Mouse (Mus musculus): Measurements from ENCODE around the gene Mrpl58. TPM values are rescaled to one million over a fixed set of nuclear protein-coding genes. Genes with fewer than 3 reads are reported as not detected.

Gene Mrpl58
- polyA plus RNA-seq, 1 experiment from 2014 or later: 242 TPM

GRCm38 (mm10) chr11:115456182-115456581 is 52.6 kb downstream of the Mrpl58 start:
- Histone ChIP-seq H3K4me3 (ENCODE audit: low read depth, low read length) (no peak overlapping the region), H3K27ac (ENCODE audit: low read depth) (no peak overlapping the region), H3K36me3 (ENCODE audit: insufficient read depth) (no peaks in the 10 kb centered on the region), H3K9ac (no peak overlapping the region), H3K4me1 (ENCODE audit: insufficient read depth) (no peaks in the 10 kb centered on the region), H3K9me3 (ENCODE audit: low read depth, low read length) (no peaks in the 10 kb centered on the region), H3K27me3 (ENCODE audit: insufficient read depth, low read length) (no peaks in the 10 kb centered on the region), H3K4me2 (no peak overlapping the region)
- DNase-seq: no peak
- no peak for TF ChIP-seq CTCF (IDR thresholded peaks at IDR 0.05; ENCODE audit: low read depth)
- 83% methylated on average over 5 of the region's 5 CpGs for WGBS
- no peak for ATAC-seq (ENCODE audit: insufficient read depth)

GRCm38 (mm10) chr11:115457405-115457804 is 53.9 kb downstream of the Mrpl58 start:
- no peaks in the 10 kb centered on the region for H3K9me3 ChIP-seq (ENCODE audit: low read depth, low read length)
- no peaks in the 10 kb centered on the region for H3K36me3 ChIP-seq (ENCODE audit: insufficient read depth)
- H3K4me1 ChIP-seq (ENCODE audit: insufficient read depth): no peaks in the 10 kb centered on the region
- no peak for TF ChIP-seq CTCF (IDR thresholded peaks at IDR 0.05; ENCODE audit: low read depth)
- no peak overlapping the region for H3K4me2 ChIP-seq
- 16% methylated on average over 6 of the region's 6 CpGs for WGBS
- H3K27ac ChIP-seq (ENCODE audit: low read depth): 0 out of 2 replicates have a peak overlapping the region, but pooled peaks have one; percentile 4
- DNase-seq: peak; percentile 66
- no peaks in the 10 kb centered on the region for H3K27me3 ChIP-seq (ENCODE audit: insufficient read depth, low read length)
- no peak overlapping the region for H3K9ac ChIP-seq
- ATAC-seq (ENCODE audit: insufficient read depth): peak; percentile 52; the same call in 1 of the 2 replicates
- no peak overlapping the region for H3K4me3 ChIP-seq (ENCODE audit: low read depth, low read length)

- 23% methylated on average over 8 of the region's 8 CpGs for WGBS
- H3K9me3 ChIP-seq (ENCODE audit: low read depth, low read length): no peaks in the 10 kb centered on the region
- no peak overlapping the region for H3K27ac ChIP-seq (ENCODE audit: low read depth)
- no peaks in the 10 kb centered on the region for H3K27me3 ChIP-seq (ENCODE audit: insufficient read depth, low read length)
- no peak overlapping the region for H3K4me2 ChIP-seq
- DNase-seq: no peak
- no peak for TF ChIP-seq CTCF (IDR thresholded peaks at IDR 0.05; ENCODE audit: low read depth)
- H3K36me3 ChIP-seq (ENCODE audit: insufficient read depth): no peaks in the 10 kb centered on the region
- H3K4me3 ChIP-seq (ENCODE audit: low read depth, low read length): no peak overlapping the region
- H3K4me1 ChIP-seq (ENCODE audit: insufficient read depth): no peaks in the 10 kb centered on the region
- no peak overlapping the region for H3K9ac ChIP-seq
- no peak for ATAC-seq (ENCODE audit: insufficient read depth)
These were observed 57.4 kb downstream of the Mrpl58 start for GRCm38 (mm10) chr11:115460976-115461375.

- no peak overlapping the region for H3K4me2 ChIP-seq
These were observed 58.3 kb downstream of the Mrpl58 start for GRCm38 (mm10) chr11:115461846-115462242.

More at GRCm38 (mm10) chr11:115461846-115462242, 58.3 kb downstream of the Mrpl58 start:
- ATAC-seq (ENCODE audit: insufficient read depth) (no peak), DNase-seq (no peak)
- no peak for TF ChIP-seq CTCF (IDR thresholded peaks at IDR 0.05; ENCODE audit: low read depth)
- Histone ChIP-seq H3K27ac (ENCODE audit: low read depth) (no peak overlapping the region), H3K4me3 (ENCODE audit: low read depth, low read length) (no peak overlapping the region), H3K27me3 (ENCODE audit: insufficient read depth, low read length) (no peaks in the 10 kb centered on the region), H3K4me1 (ENCODE audit: insufficient read depth) (no peaks in the 10 kb centered on the region), H3K36me3 (ENCODE audit: insufficient read depth) (no peaks in the 10 kb centered on the region), H3K9ac (no peak overlapping the region), H3K9me3 (ENCODE audit: low read depth, low read length) (no peaks in the 10 kb centered on the region)
- WGBS: 59% methylated on average over 5 of the region's 5 CpGs

Small RNAs within 50 kb of the gene (microRNA-seq; reads per million reads assigned to microRNA genes)
- not detected for gene Mir3968 (ENCODE audit: borderline number of aligned reads)

Other genes with a start within 250 kb of the Mrpl58 start
- 52.3 and 52.6 TPM in 2 replicates for gene Slc9a3r1, start 240.4 kb upstream of the Mrpl58 start, polyA plus RNA-seq (2014; fragmentation: Nextera tagmentation; extraction: Ambion mirVana)
- 11.4 and 14.3 TPM in 2 replicates for gene Tmem104, start 216.3 kb upstream of the Mrpl58 start, polyA plus RNA-seq (2014; fragmentation: Nextera tagmentation; extraction: Ambion mirVana)
- 17.9 and 18.7 TPM in 2 replicates for gene Nat9, start 215.9 kb upstream of the Mrpl58 start, polyA plus RNA-seq (2014; fragmentation: Nextera tagmentation; extraction: Ambion mirVana)
- gene Grin2c, start 136.5 kb upstream of the Mrpl58 start, polyA plus RNA-seq (2014; fragmentation: Nextera tagmentation; extraction: Ambion mirVana): not detected in 2 replicates
- 8.8 and 10.4 TPM in 2 replicates for gene Fdxr, start 126.7 kb upstream of the Mrpl58 start, polyA plus RNA-seq (2014; fragmentation: Nextera tagmentation; extraction: Ambion mirVana)
- gene Fads6, start 106.1 kb upstream of the Mrpl58 start, polyA plus RNA-seq (2014; fragmentation: Nextera tagmentation; extraction: Ambion mirVana): 0.14 and 0.18 TPM in 2 replicates
- not detected in 2 replicates for gene Otop2, start 96.6 kb upstream of the Mrpl58 start, polyA plus RNA-seq (2014; fragmentation: Nextera tagmentation; extraction: Ambion mirVana)
- not detected in 2 replicates for gene Ush1g, start 81.7 kb upstream of the Mrpl58 start, polyA plus RNA-seq (2014; fragmentation: Nextera tagmentation; extraction: Ambion mirVana)
- 0.12 TPM in 1 of 2 replicates, not detected in the other for gene Otop3, start 69.0 kb upstream of the Mrpl58 start, polyA plus RNA-seq (2014; fragmentation: Nextera tagmentation; extraction: Ambion mirVana)
- gene Hid1, start 36.0 kb upstream of the Mrpl58 start, polyA plus RNA-seq (2014; fragmentation: Nextera tagmentation; extraction: Ambion mirVana): 7.4 and 9.2 TPM in 2 replicates
- 17.7 and 19.8 TPM in 2 replicates for gene Cdr2l, start 21.8 kb upstream of the Mrpl58 start, polyA plus RNA-seq (2014; fragmentation: Nextera tagmentation; extraction: Ambion mirVana)
- 817 and 850 TPM in 2 replicates for gene Atp5h, start 16.2 kb downstream of the Mrpl58 start, polyA plus RNA-seq (2014; fragmentation: Nextera tagmentation; extraction: Ambion mirVana)
- gene Kctd2, start 16.4 kb downstream of the Mrpl58 start, polyA plus RNA-seq (2014; fragmentation: Nextera tagmentation; extraction: Ambion mirVana): 21.6 and 22.2 TPM in 2 replicates
- gene Trim80, start 36.8 kb downstream of the Mrpl58 start, polyA plus RNA-seq (2014; fragmentation: Nextera tagmentation; extraction: Ambion mirVana): not detected in 2 replicates
- 0.28 and 0.64 TPM in 2 replicates for gene Slc16a5, start 58.7 kb downstream of the Mrpl58 start, polyA plus RNA-seq (2014; fragmentation: Nextera tagmentation; extraction: Ambion mirVana)
- gene Armc7, start 71.9 kb downstream of the Mrpl58 start, polyA plus RNA-seq (2014; fragmentation: Nextera tagmentation; extraction: Ambion mirVana): 5.7 and 8.0 TPM in 2 replicates
- 76.0 and 79.4 TPM in 2 replicates for gene Nt5c, start 88.1 kb downstream of the Mrpl58 start, polyA plus RNA-seq (2014; fragmentation: Nextera tagmentation; extraction: Ambion mirVana)
- 518 and 521 TPM in 2 replicates for gene Jpt1, start 110.6 kb downstream of the Mrpl58 start, polyA plus RNA-seq (2014; fragmentation: Nextera tagmentation; extraction: Ambion mirVana)
- gene Sumo2, start 132.5 kb downstream of the Mrpl58 start, polyA plus RNA-seq (2014; fragmentation: Nextera tagmentation; extraction: Ambion mirVana): 1,096 and 1,118 TPM in 2 replicates
- 203 and 213 TPM in 2 replicates for gene Nup85, start 160.7 kb downstream of the Mrpl58 start, polyA plus RNA-seq (2014; fragmentation: Nextera tagmentation; extraction: Ambion mirVana)
- gene Mrps7, start 200.2 kb downstream of the Mrpl58 start, polyA plus RNA-seq (2014; fragmentation: Nextera tagmentation; extraction: Ambion mirVana): 93.3 and 95.6 TPM in 2 replicates
- gene Gga3, start 200.3 kb downstream of the Mrpl58 start, polyA plus RNA-seq (2014; fragmentation: Nextera tagmentation; extraction: Ambion mirVana): 22.5 and 22.7 TPM in 2 replicates
- gene Mif4gd, start 209.2 kb downstream of the Mrpl58 start, polyA plus RNA-seq (2014; fragmentation: Nextera tagmentation; extraction: Ambion mirVana): 21.8 and 22.3 TPM in 2 replicates
- gene Slc25a19, start 224.5 kb downstream of the Mrpl58 start, polyA plus RNA-seq (2014; fragmentation: Nextera tagmentation; extraction: Ambion mirVana): 18.5 and 22.5 TPM in 2 replicates

All from lung, embryonic 14.5 days (tissue).